Mouse (Mus musculus): ENCODE results near the gene Cct2. TPM values are rescaled to one million over a fixed set of nuclear protein-coding genes. Genes with fewer than 3 reads are reported as not detected.

Gene Cct2
- 119 and 122 TPM in 2 replicates for polyA plus RNA-seq (2015; fragmentation: Nextera tagmentation; extraction: Ambion mirVana)

DNA sequence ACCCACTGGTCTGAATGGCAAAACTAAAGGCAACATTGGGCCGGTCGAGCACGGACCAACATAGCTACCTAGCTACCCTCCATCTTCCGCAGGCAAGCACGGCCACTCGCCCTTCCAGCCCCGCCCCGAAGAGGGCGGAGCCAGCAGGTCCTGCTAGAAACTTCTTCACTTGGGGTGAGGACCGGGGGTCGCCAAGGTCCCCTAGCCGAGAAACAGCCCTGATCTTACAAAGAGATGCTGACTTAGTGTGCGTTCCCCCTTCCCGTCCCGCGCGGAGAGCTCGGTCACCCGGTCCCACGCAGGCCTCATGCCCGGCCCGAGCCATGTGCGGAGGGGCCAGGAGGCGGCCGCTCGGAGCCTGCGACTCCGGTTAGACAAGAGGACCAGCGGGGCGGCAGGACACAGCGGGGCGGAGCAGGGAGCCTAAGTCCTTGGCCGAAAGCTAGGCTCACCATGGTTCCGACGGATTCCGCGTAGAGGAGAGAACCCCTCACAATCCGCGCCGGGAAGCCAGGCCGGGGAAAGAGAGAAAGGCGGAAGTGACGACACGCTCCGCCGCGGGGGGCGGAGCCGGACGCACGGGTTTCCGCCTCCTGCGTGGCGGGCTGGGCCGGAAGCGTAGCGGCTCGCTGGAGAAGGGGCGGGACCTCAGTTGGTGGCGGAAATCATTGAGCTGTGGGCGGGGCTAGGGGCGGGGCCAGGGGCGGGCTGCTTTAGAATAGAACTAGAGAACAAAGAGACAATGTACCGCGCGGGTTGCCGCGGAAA is at the start of gene Cct2:
Cct2 (minus strand) TSS at position 561 of the 768 bp plus-strand sequence.
- Histone ChIP-seq H3K27me3 (ENCODE audit: control insufficient read depth, insufficient read depth, low read length) (no peaks in the 10 kb centered on the region), H3K9ac (ENCODE audit: low read length) (peak within 1 kb of the TSS; percentile 91), H3K4me1 (replicated peaks; ENCODE audit: control insufficient read depth, insufficient read depth) (no peaks in the 10 kb centered on the region), H3K27ac (replicated peaks) (peak within 1 kb of the TSS; percentile 90), H3K4me2 (replicated peaks; ENCODE audit: low read depth) (peak within 1 kb of the TSS; percentile 65), H3K9me3 (ENCODE audit: control insufficient read depth, low read length) (no peaks in the 10 kb centered on the region), H3K36me3 (ENCODE audit: control insufficient read depth, insufficient read depth, low read length) (peaks cover 21% of the 10 kb centered on the region), H3K4me3 (ENCODE audit: low read depth, low read length) (peak within 1 kb of the TSS; percentile 98)
- ATAC-seq (ENCODE audit: low FRiP score, low TSS enrichment) (peak; percentile 96), DNase-seq (ENCODE audit: low spot score) (peak; percentile 99)
- no peak for TF ChIP-seq EP300 (optimal IDR thresholded peaks at IDR 0.05)
- no peak for TF ChIP-seq CTCF (IDR thresholded peaks at IDR 0.05; ENCODE audit: low read depth)
- WGBS = under 1% methylated on average over 67 of the region's 68 CpGs

DNA sequence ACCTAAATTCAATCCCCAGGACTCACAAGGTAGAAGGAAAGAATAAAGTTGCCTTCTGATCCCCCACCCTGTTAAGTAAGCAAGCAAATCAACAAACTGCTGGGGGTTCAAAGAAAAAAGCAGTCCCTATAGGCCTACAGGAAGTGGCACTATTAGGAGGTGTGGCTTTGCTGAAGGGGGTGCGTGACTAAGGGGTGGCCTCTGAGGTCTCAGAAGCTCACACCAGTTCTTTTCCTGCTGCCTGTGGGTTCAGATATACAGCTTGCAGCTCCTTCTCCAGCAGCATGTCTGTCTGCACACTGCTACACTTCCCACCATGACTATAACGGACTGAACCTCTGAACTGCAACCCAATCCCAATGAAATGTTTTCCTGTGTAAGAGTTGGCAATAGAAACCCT is 48.9 kb upstream of the Cct2 start:
- Histone ChIP-seq H3K4me2 (replicated peaks; ENCODE audit: low read depth) (no peak overlapping the region), H3K4me1 (replicated peaks; ENCODE audit: control insufficient read depth, insufficient read depth) (no peaks in the 10 kb centered on the region), H3K4me3 (ENCODE audit: low read depth, low read length) (no peak overlapping the region), H3K36me3 (ENCODE audit: control insufficient read depth, insufficient read depth, low read length) (no peaks in the 10 kb centered on the region), H3K27me3 (ENCODE audit: control insufficient read depth, insufficient read depth, low read length) (no peaks in the 10 kb centered on the region), H3K27ac (replicated peaks) (no peak overlapping the region), H3K9ac (ENCODE audit: low read length) (no peak overlapping the region), H3K9me3 (ENCODE audit: control insufficient read depth, low read length) (no peaks in the 10 kb centered on the region)
- ATAC-seq (ENCODE audit: low FRiP score, low TSS enrichment) = peak; percentile 81
- 46% methylated on average over 2 of the region's 2 CpGs for WGBS
- no peak for DNase-seq (ENCODE audit: low spot score)
- TF ChIP-seq CTCF (IDR thresholded peaks at IDR 0.05; ENCODE audit: low read depth) (no peak), EP300 (optimal IDR thresholded peaks at IDR 0.05) (no peak)

DNA sequence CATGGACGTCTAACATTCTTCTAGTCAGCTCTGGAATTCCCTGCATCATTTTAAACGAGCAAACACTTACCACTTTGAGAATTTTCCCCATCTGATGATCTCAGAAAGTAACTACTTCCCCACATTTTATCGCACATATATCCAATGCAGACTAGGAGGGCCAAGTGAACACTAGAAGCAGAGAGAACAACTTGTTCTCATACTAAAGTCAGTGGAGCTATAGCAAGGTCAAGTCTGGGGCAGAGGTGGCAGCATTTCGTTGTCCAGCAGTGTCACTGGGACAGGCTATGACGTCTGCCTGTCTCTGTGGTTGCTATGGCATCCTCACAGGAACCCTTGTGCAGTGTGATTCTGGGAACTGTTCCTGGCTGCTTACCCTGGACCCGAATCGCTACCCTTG is 47.8 kb upstream of the Cct2 start:
- no peak overlapping the region for H3K4me3 ChIP-seq (ENCODE audit: low read depth, low read length)
- no peak overlapping the region for H3K4me2 ChIP-seq (replicated peaks; ENCODE audit: low read depth)
- no peaks in the 10 kb centered on the region for H3K36me3 ChIP-seq (ENCODE audit: control insufficient read depth, insufficient read depth, low read length)
- no peaks in the 10 kb centered on the region for H3K4me1 ChIP-seq (replicated peaks; ENCODE audit: control insufficient read depth, insufficient read depth)
- H3K9me3 ChIP-seq (ENCODE audit: control insufficient read depth, low read length) = no peaks in the 10 kb centered on the region
- no peak overlapping the region for H3K9ac ChIP-seq (ENCODE audit: low read length)
- DNase-seq (ENCODE audit: low spot score) = no peak
- TF ChIP-seq EP300 (optimal IDR thresholded peaks at IDR 0.05) (no peak), CTCF (IDR thresholded peaks at IDR 0.05; ENCODE audit: low read depth) (no peak)
- no peak overlapping the region for H3K27ac ChIP-seq (replicated peaks)
- no peaks in the 10 kb centered on the region for H3K27me3 ChIP-seq (ENCODE audit: control insufficient read depth, insufficient read depth, low read length)
- 63% methylated on average over 7 of the region's 7 CpGs for WGBS
- ATAC-seq (ENCODE audit: low FRiP score, low TSS enrichment) = no peak

GRCm38 (mm10) chr10:117110271-117110670 is 46.7 kb upstream of the Cct2 start:
- Histone ChIP-seq H3K27me3 (ENCODE audit: control insufficient read depth, insufficient read depth, low read length) (no peaks in the 10 kb centered on the region), H3K4me2 (replicated peaks; ENCODE audit: low read depth) (no peak overlapping the region), H3K9me3 (ENCODE audit: control insufficient read depth, low read length) (no peaks in the 10 kb centered on the region), H3K27ac (replicated peaks) (no peak overlapping the region), H3K36me3 (ENCODE audit: control insufficient read depth, insufficient read depth, low read length) (no peaks in the 10 kb centered on the region), H3K4me1 (replicated peaks; ENCODE audit: control insufficient read depth, insufficient read depth) (peaks cover under 1% of the 10 kb centered on the region; the same call in 1 of the 2 replicates), H3K4me3 (ENCODE audit: low read depth, low read length) (no peak overlapping the region), H3K9ac (ENCODE audit: low read length) (no peak overlapping the region)
- ATAC-seq (ENCODE audit: low FRiP score, low TSS enrichment) (no peak), DNase-seq (ENCODE audit: low spot score) (no peak)
- WGBS = 47% methylated on average over 3 of the region's 3 CpGs
- TF ChIP-seq EP300 (optimal IDR thresholded peaks at IDR 0.05) = no peak
- no peak for TF ChIP-seq CTCF (IDR thresholded peaks at IDR 0.05; ENCODE audit: low read depth)

DNA sequence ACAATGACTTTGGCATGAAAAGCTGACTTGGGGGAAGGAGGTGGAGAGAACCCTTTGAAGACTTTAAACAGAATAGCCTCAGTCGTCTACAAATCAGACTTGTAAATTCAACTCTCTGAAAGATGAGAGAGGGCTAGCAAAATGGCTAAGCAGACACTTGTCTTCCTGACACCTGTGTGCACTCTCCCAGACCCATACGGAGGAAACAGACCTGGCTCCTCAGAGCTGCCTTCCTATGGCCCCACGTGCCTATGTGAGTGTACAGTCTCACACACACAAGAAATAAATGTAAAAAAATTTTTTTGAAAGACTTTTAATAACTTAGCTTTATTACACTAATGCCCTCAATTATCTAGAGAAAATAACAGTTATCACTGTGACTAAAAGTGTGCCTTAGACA is 43.1 kb upstream of the Cct2 start:
- Histone ChIP-seq H3K4me1 (replicated peaks; ENCODE audit: control insufficient read depth, insufficient read depth) (peaks cover 5% of the 10 kb centered on the region; the same call in 1 of the 2 replicates), H3K9me3 (ENCODE audit: control insufficient read depth, low read length) (no peaks in the 10 kb centered on the region), H3K36me3 (ENCODE audit: control insufficient read depth, insufficient read depth, low read length) (no peaks in the 10 kb centered on the region), H3K27me3 (ENCODE audit: control insufficient read depth, insufficient read depth, low read length) (no peaks in the 10 kb centered on the region), H3K4me3 (ENCODE audit: low read depth, low read length) (no peak overlapping the region), H3K4me2 (replicated peaks; ENCODE audit: low read depth) (no peak overlapping the region), H3K27ac (replicated peaks) (no peak overlapping the region), H3K9ac (ENCODE audit: low read length) (no peak overlapping the region)
- TF ChIP-seq EP300 (optimal IDR thresholded peaks at IDR 0.05) = no peak
- TF ChIP-seq CTCF (IDR thresholded peaks at IDR 0.05; ENCODE audit: low read depth) = no peak
- WGBS = 11% methylated on average over 3 of the region's 3 CpGs
- DNase-seq (ENCODE audit: low spot score) (no peak), ATAC-seq (ENCODE audit: low FRiP score, low TSS enrichment) (no peak)

- no peak overlapping the region for H3K4me2 ChIP-seq (replicated peaks; ENCODE audit: low read depth)
- 0 out of 2 replicates have a peak, but pooled peaks have one; percentile 40 for ATAC-seq (ENCODE audit: low FRiP score, low TSS enrichment)
- no peak overlapping the region for H3K27ac ChIP-seq (replicated peaks)
- WGBS = 14% methylated on average over 4 of the region's 4 CpGs
- H3K4me3 ChIP-seq (ENCODE audit: low read depth, low read length) = no peak overlapping the region
- H3K4me1 ChIP-seq (replicated peaks; ENCODE audit: control insufficient read depth, insufficient read depth) = peaks cover 5% of the 10 kb centered on the region; the same call in 1 of the 2 replicates
- no peaks in the 10 kb centered on the region for H3K36me3 ChIP-seq (ENCODE audit: control insufficient read depth, insufficient read depth, low read length)
- TF ChIP-seq EP300 (optimal IDR thresholded peaks at IDR 0.05) = no peak
- TF ChIP-seq CTCF (IDR thresholded peaks at IDR 0.05; ENCODE audit: low read depth) = no peak
- H3K9ac ChIP-seq (ENCODE audit: low read length) = no peak overlapping the region
- no peaks in the 10 kb centered on the region for H3K27me3 ChIP-seq (ENCODE audit: control insufficient read depth, insufficient read depth, low read length)
- DNase-seq (ENCODE audit: low spot score) = no peak
- H3K9me3 ChIP-seq (ENCODE audit: control insufficient read depth, low read length) = no peaks in the 10 kb centered on the region
Observed at GRCm38 (mm10) chr10:117106244-117106643, 42.6 kb upstream of the Cct2 start.

All from stomach, postnatal 0 days (tissue).